Mouse (Mus musculus) mouse trophoblast stem cell (cell line): ENCODE data around the gene Olfr479.
"Not testable (repeated sequence)": the region's sequence is repeated elsewhere in the genome, so short reads cannot be mapped to it uniquely, and the experiment has no call there.

Experiments used
- in situ Hi-C, 2 experiments: fragments of 300-500 bp; cut with MseI, MboI; formaldehyde crosslinking; loops; 2 replicates in 1 of 2; 3 replicates in 1 of 2; pipeline ENCODE4 v1.15.1; 2025

Olfr479 gene

DNA sequence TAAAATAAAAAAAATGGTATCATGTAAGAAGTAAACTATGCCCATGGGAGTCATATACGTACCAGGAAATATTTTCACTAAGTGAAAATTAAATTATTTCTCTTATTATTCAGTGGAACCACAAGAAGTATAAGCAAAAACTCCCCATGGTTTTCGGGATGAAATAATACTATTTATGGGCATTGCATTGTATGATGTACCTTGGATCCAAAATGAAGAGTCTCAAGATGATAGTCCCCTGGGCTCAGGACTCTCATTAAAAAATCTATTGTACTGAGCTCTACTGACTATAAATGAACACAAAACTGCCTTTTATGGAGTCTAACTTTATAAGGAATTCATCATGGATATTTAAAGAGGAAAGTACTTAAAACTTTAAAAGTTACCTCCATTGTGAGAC, at the start of gene Olfr479:
Gene Olfr479 (plus strand): TSS at position 301 of the 400 bp plus-strand sequence.
- in situ Hi-C loops, result no loop called here

DNA sequence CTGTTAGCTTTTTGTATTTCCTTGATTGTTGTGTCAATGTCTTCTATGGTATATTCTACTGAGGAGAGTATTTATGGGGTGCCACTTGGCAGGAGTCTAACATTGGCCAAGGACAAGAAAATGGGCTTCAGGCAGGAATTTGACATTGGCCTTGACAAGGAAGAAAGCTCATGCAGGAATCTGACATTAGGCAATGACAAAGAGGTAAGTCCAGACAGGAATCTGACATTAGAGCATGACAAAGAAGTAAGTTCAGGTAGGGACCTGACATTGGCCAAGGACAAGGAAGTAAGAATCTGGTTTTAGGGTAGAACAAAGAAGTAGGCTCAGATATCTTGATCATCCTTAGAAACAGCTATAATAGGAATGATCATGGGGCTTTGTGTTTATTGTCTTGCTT, 36.2 kb upstream of the Olfr479 start:
- in situ Hi-C loops, result not testable (repeated sequence)

DNA sequence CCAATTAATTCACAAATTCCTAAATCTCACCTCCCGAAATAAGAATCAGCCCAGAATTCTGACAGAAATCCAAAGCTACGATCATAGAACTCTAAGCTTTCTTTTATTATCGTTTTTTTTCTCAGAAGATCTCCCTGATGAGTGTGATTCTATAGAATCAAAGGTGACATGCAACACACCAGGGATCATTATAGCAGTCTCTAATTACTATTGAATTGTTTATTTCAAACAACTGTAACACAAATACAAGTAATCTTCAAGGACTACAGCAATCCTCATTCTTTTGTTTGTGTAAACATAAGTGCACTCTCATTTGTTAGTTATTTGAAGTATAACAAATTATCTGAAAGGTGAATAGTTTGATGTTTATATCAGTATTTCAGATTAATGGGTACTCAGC, 16.6 kb upstream of the Olfr479 start, which contains the start of gene Olfr478:
Gene Olfr478 (minus strand): TSS at position 101 of the 400 bp plus-strand sequence.
- in situ Hi-C loops, result no loop called here

- in situ Hi-C loops, result no loop called here
Observed at GRCm38 (mm10) chr7:108067246-108067645, 16.8 kb downstream of the Olfr479 start, which contains the start of gene Olfr480. TSS of gene Olfr480 (minus strand) at chr7:108067346.

GRCm38 (mm10) chr7:108079555-108079954, 29.1 kb downstream of the Olfr479 start, which contains the start of gene Olfr481:
TSS of gene Olfr481 (plus strand) at chr7:108079855.
- in situ Hi-C loops, result no loop called here

DNA sequence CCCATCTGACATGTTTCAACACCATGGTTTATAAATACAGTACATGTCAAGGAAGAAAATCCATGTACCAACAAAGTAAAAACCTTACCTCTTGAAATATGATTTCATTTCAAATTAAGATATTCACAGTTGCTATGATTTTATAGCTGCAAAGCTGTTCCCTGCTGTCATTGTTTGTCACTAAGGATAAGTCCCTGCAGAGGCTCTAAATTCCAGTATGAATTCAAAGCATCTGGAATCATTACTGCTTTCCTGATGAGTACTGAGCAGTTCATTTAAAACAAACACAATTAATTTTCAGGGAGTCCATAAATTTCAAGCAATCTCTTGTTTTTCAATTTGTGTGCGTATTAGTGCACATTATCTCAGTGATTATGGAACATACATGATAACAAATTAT, 47.0 kb downstream of the Olfr479 start, which contains the start of gene Olfr482:
Gene Olfr482 (minus strand): TSS at position 101 of the 400 bp plus-strand sequence.
- in situ Hi-C loops, result no loop called here

DNA sequence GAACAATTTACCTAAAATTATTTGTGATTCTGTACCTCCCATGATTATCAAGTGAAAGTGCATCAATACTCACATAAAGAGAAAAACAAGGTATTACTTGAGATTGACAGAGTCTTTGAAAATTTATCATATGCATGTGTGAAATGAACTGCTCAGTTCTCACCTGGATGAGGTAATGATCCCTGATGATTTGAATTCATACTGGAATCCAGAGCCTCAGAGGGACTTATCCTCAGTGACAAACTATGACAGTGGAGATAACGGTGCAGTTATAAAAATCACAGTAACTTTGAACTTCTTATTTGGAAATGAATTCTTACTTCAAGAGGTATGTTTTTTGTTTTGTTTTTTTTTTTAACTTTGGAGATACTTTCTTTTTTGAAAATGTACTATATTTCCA, 50.1 kb downstream of the Olfr479 start, which contains the start of gene Olfr483:
Gene Olfr483 (plus strand): TSS at position 301 of the 400 bp plus-strand sequence.
- in situ Hi-C loops, result no loop called here
